Mouse (Mus musculus): ENCODE results near the gene Slc25a18.

GRCm38 (mm10) chr6:120836389-120837151 is 63.2 kb downstream of the Slc25a18 start:
- no peak for TF ChIP-seq CTCF (IDR thresholded peaks at IDR 0.05; ENCODE audit: low read depth, low read length)
- TF ChIP-seq POLR2A (IDR thresholded peaks at IDR 0.05; ENCODE audit: borderline replicate concordance, low read depth, low read length) = no peak

Data from bone marrow macrophage, adult 2 months (primary cell).